Comparison of ENCODE assay signal across 8 mouse cellular contexts in genomic region chr9:107566855-107567254, GRCm38 (mm10). TPM values are rescaled to one million over a fixed set of nuclear protein-coding genes. Genes with fewer than 3 reads are reported as not detected.
A peak's percentile ranks its signal among the peaks of the same experiment; 100 is the strongest.
DNase-seq lines count a peak whose midpoint lies in the region; ATAC-seq and TF ChIP-seq lines count a peak whose summit lies in the region.

No protein-coding gene starts in this region.

- H3K9ac ChIP-seq in limb, embryonic 14.5 days (ENCODE audit: low read depth, low read length, severe bottlenecking) = no peak overlapping the region

- ATAC-seq in megakaryocyte, adult 5-6 weeks (ENCODE audit: poor library complexity, severe bottlenecking) = no peak
- ATAC-seq in limb, embryonic 14.5 days (ENCODE audit: low FRiP score, low read depth) = no peak

- peak; percentile 47; the same call in 1 of the 2 replicates for TF ChIP-seq CTCF in small intestine, adult 2 months (IDR thresholded peaks at IDR 0.05; ENCODE audit: extremely low read depth, insufficient read length, insufficient replicate concordance, low read depth, low read length)

- intact Hi-C loops in heart, postnatal 10 days (cut with DNase I) = no loop called here

- peak overlapping the region; percentile 93; the same call in 1 of the 2 replicates for H3K4me2 ChIP-seq in limb, embryonic 14.5 days (replicated peaks; ENCODE audit: low read depth, low read length, severe bottlenecking)

- H3K36me3 ChIP-seq in megakaryocyte, embryonic 14.5 days (replicated peaks; ENCODE audit: low read length) = peaks cover 47% of the 10 kb centered on the region
- peaks cover 26% of the 10 kb centered on the region for H3K36me3 ChIP-seq in limb, embryonic 14.5 days (ENCODE audit: control insufficient read depth, insufficient read depth, low read length)
- peaks cover 12% of the 10 kb centered on the region for H3K36me3 ChIP-seq in small intestine, adult 2 months (ENCODE audit: control insufficient read depth, insufficient read depth, low read length)

- H3K9me3 ChIP-seq in megakaryocyte, embryonic 14.5 days = no peaks in the 10 kb centered on the region
- H3K9me3 ChIP-seq in limb, embryonic 14.5 days (ENCODE audit: control insufficient read depth, low read length) = no peaks in the 10 kb centered on the region

- H3K27ac ChIP-seq in limb, embryonic 14.5 days (replicated peaks; ENCODE audit: low read depth, low read length) = peak overlapping the region; percentile 75; the same call in 1 of the 2 replicates
- peak overlapping the region; percentile 99 for H3K27ac ChIP-seq in small intestine, adult 2 months (ENCODE audit: insufficient read depth, low read depth, low read length)

- peaks cover 88% of the 10 kb centered on the region for H3K4me1 ChIP-seq in megakaryocyte, embryonic 14.5 days
- H3K4me1 ChIP-seq in limb, embryonic 14.5 days (ENCODE audit: control insufficient read depth, insufficient read depth, low read length) = peaks cover 31% of the 10 kb centered on the region
- peaks cover 35% of the 10 kb centered on the region for H3K4me1 ChIP-seq in small intestine, adult 2 months (ENCODE audit: control insufficient read depth, insufficient read depth, insufficient read length, low read length)

- no peaks in the 10 kb centered on the region for H3K27me3 ChIP-seq in megakaryocyte, embryonic 14.5 days (replicated peaks)
- no peaks in the 10 kb centered on the region for H3K27me3 ChIP-seq in limb, embryonic 14.5 days (ENCODE audit: control insufficient read depth, insufficient read depth, low read length)
- no peaks in the 10 kb centered on the region for H3K27me3 ChIP-seq in small intestine, adult 2 months (ENCODE audit: control insufficient read depth, insufficient read depth, low read length)

- TF ChIP-seq POLR2A in limb, embryonic 14.5 days (IDR thresholded peaks at IDR 0.05; ENCODE audit: borderline replicate concordance, extremely low read depth, insufficient read depth, insufficient read length) = no peak
- peak; percentile 45; the same call in 1 of the 2 replicates for TF ChIP-seq POLR2A in small intestine, adult 2 months (IDR thresholded peaks at IDR 0.05; ENCODE audit: low read depth, low read length)

- H3K4me3 ChIP-seq in megakaryocyte, embryonic 14.5 days (replicated peaks) = peak overlapping the region; percentile 66
- no peak overlapping the region for H3K4me3 ChIP-seq in limb, embryonic 14.5 days (replicated peaks; ENCODE audit: low read length)
- peak overlapping the region; percentile 89 for H3K4me3 ChIP-seq in small intestine, adult 2 months (ENCODE audit: low read depth, low read length)

- DNase-seq in heart, postnatal 10 days = peak; percentile 54 to 63
- no peak for DNase-seq in limb, embryonic 14.5 days (ENCODE audit: low spot score)
- DNase-seq in right cerebral cortex, adult 18-20 months = no peak
- no peak for DNase-seq in spleen, adult 18-20 months
- DNase-seq in testis, postnatal 10 days (ENCODE audit: low spot score) = no peak

- 75% methylated on average over 3 of the region's 3 CpGs for WGBS in limb, embryonic 14.5 days
- 19% methylated on average over 3 of the region's 3 CpGs for WGBS in small intestine, adult 2 months

RNA-seq across cellular contexts. Expression of gene Hyal2, which starts 0.9 kb away (rescaled TPM):
- polyA plus RNA-seq in megakaryocyte, embryonic 14.5 days (2012; ENCODE audit: insufficient read depth, low replicate concordance) = 10.8 and 11.8 TPM in 2 replicates
- total RNA-seq in megakaryocyte, adult 5-6 weeks (2015) = 0.56 and 1.9 TPM in 2 replicates
- 1.0 TPM in 1 of 2 replicates, not detected in the other for total RNA-seq in megakaryocyte, adult 5-6 weeks (2017)
- 10 to 100 TPM; 47.0 to 56.0 TPM for total RNA-seq in heart, postnatal 10 days (2021)
- 68.0 and 88.8 TPM in 2 replicates for polyA plus RNA-seq in limb, embryonic 14.5 days (2012; rRNA removed)
- 123 and 130 TPM in 2 replicates for polyA plus RNA-seq in limb, embryonic 14.5 days (2014; fragmentation: Nextera tagmentation; extraction: Ambion mirVana)
- polyA plus RNA-seq in small intestine, adult 2 months (2012; rRNA removed) = 119 and 213 TPM in 2 replicates

RNA-seq across cellular contexts. Expression of gene Tusc2, which starts 3.8 kb away (rescaled TPM):
- polyA plus RNA-seq in megakaryocyte, embryonic 14.5 days (2012; ENCODE audit: insufficient read depth, low replicate concordance) = 23.3 and 103 TPM in 2 replicates
- 12.2 and 12.4 TPM in 2 replicates for total RNA-seq in megakaryocyte, adult 5-6 weeks (2015)
- 8.9 and 10.8 TPM in 2 replicates for total RNA-seq in megakaryocyte, adult 5-6 weeks (2017)
- 10 to 100 TPM; 25.7 to 26.8 TPM for total RNA-seq in heart, postnatal 10 days (2021)
- 35.8 and 43.3 TPM in 2 replicates for polyA plus RNA-seq in limb, embryonic 14.5 days (2012; rRNA removed)
- polyA plus RNA-seq in limb, embryonic 14.5 days (2014; fragmentation: Nextera tagmentation; extraction: Ambion mirVana) = 42.1 and 43.0 TPM in 2 replicates
- 38.8 and 49.7 TPM in 2 replicates for polyA plus RNA-seq in small intestine, adult 2 months (2012; rRNA removed)

RNA-seq across cellular contexts. Expression of gene Hyal1, which starts 9.9 kb away (rescaled TPM):
- polyA plus RNA-seq in megakaryocyte, embryonic 14.5 days (2012; ENCODE audit: insufficient read depth, low replicate concordance) = 1.6 and 2.6 TPM in 2 replicates
- total RNA-seq in megakaryocyte, adult 5-6 weeks (2015) = 0.38 and 0.57 TPM in 2 replicates
- 0.98 and 0.99 TPM in 2 replicates for total RNA-seq in megakaryocyte, adult 5-6 weeks (2017)
- total RNA-seq in heart, postnatal 10 days (2021) = 1 to 10 TPM; 3.9 to 5.7 TPM
- polyA plus RNA-seq in limb, embryonic 14.5 days (2012; rRNA removed) = 11.1 TPM in 2 replicates
- 6.9 and 8.5 TPM in 2 replicates for polyA plus RNA-seq in limb, embryonic 14.5 days (2014; fragmentation: Nextera tagmentation; extraction: Ambion mirVana)
- 2.3 and 2.6 TPM in 2 replicates for polyA plus RNA-seq in small intestine, adult 2 months (2012; rRNA removed)

RNA-seq across cellular contexts. Expression of gene Naa80, which starts 11.8 kb away (rescaled TPM):
- 63.3 and 72.4 TPM in 2 replicates for polyA plus RNA-seq in megakaryocyte, embryonic 14.5 days (2012; ENCODE audit: insufficient read depth, low replicate concordance)
- total RNA-seq in megakaryocyte, adult 5-6 weeks (2015) = 7.2 and 15.3 TPM in 2 replicates
- 6.9 and 10.1 TPM in 2 replicates for total RNA-seq in megakaryocyte, adult 5-6 weeks (2017)
- 10 to 100 TPM; 13.0 to 16.2 TPM for total RNA-seq in heart, postnatal 10 days (2021)
- polyA plus RNA-seq in limb, embryonic 14.5 days (2012; rRNA removed) = 38.7 and 57.8 TPM in 2 replicates
- polyA plus RNA-seq in limb, embryonic 14.5 days (2014; fragmentation: Nextera tagmentation; extraction: Ambion mirVana) = 17.2 and 18.8 TPM in 2 replicates
- 26.3 and 46.3 TPM in 2 replicates for polyA plus RNA-seq in small intestine, adult 2 months (2012; rRNA removed)

RNA-seq across cellular contexts. Expression of gene Hyal3, which starts 13.8 kb away (rescaled TPM):
- polyA plus RNA-seq in megakaryocyte, embryonic 14.5 days (2012; ENCODE audit: insufficient read depth, low replicate concordance) = 0.31 TPM in 1 of 2 replicates, not detected in the other
- total RNA-seq in megakaryocyte, adult 5-6 weeks (2015) = 1.5 and 1.9 TPM in 2 replicates
- total RNA-seq in megakaryocyte, adult 5-6 weeks (2017) = 0.18 and 0.57 TPM in 2 replicates
- total RNA-seq in heart, postnatal 10 days (2021) = under 1 TPM; 0.41 to 0.79 TPM
- polyA plus RNA-seq in limb, embryonic 14.5 days (2012; rRNA removed) = 1.4 and 1.9 TPM in 2 replicates
- 1.2 and 1.5 TPM in 2 replicates for polyA plus RNA-seq in limb, embryonic 14.5 days (2014; fragmentation: Nextera tagmentation; extraction: Ambion mirVana)
- polyA plus RNA-seq in small intestine, adult 2 months (2012; rRNA removed) = 0.52 and 0.89 TPM in 2 replicates

Comparison
In these comparisons a context has a peak if more than half of its experiments do, and no peak if none do; other contexts are left out.
1. DNase-seq: peak in heart, postnatal 10 days (2 of 2); none in limb, embryonic 14.5 days (single experiment), right cerebral cortex, adult 18-20 months (single experiment), spleen, adult 18-20 months (0 of 2) and testis, postnatal 10 days (single experiment).